Mouse (Mus musculus): Measurements from ENCODE around the gene Slc16a12.

- TF ChIP-seq POLR2A (IDR thresholded peaks at IDR 0.05; ENCODE audit: insufficient read depth, low read length) (no peak), EP300 (IDR thresholded peaks at IDR 0.05; ENCODE audit: insufficient read depth, low read depth, low read length) (no peak), CTCF (IDR thresholded peaks at IDR 0.05; ENCODE audit: low read depth, low read length) (no peak)
Measured at GRCm38 (mm10) chr19:34708221-34708620, 38.9 kb downstream of the Slc16a12 start.

All from ES-Bruce4 (cell line).